11 mouse cellular contexts compared by ENCODE assay signal in the genomic region with DNA sequence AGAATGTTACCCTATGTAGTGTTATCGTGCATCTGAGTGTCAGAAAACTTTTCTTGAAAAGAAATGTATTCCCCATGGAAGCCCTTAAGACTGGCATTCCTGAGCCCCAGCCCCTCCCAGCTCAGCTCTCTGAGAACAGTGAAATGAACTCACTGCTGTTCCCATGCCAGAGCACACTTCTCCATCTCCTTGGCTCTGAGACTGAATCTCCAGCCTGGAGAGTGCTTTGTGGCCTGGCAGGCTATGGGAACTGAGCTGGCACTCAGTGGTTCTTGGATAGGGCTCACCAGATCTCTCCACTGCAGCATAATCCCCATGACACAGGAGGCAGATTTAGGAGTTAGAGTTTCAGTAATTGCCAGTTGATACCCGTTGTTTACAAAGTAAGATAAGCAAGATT. TPM values are rescaled to one million over a fixed set of nuclear protein-coding genes. Genes with fewer than 3 reads are reported as not detected.
DNase-seq lines count a peak whose midpoint lies in the region; ATAC-seq and TF ChIP-seq lines count a peak whose summit lies in the region.
"Had no signal": no experiment of that assay in that cellular context is flagged by ENCODE, and none has a peak within 500 bp of the region (broad histone marks: within the 10 kb centered on the region; RNA-seq: fewer than 3 reads in every experiment).

No protein-coding gene starts in this region.

- no peak for TF ChIP-seq CTCF in stomach, postnatal 0 days (IDR thresholded peaks at IDR 0.05; ENCODE audit: low read depth)

- 52% methylated on average over 2 of the region's 2 CpGs for WGBS in embryonic facial prominence, embryonic 14.5 days
- 65% methylated on average over 2 of the region's 2 CpGs for WGBS in embryonic facial prominence, embryonic 10.5 days
- WGBS in midbrain, embryonic 15.5 days = 72% methylated on average over 2 of the region's 2 CpGs
- 91% methylated on average over 2 of the region's 2 CpGs for WGBS in midbrain, embryonic 11.5 days
- WGBS in stomach, postnatal 0 days = 34% methylated on average over 2 of the region's 2 CpGs

- no peak for TF ChIP-seq EP300 in stomach, postnatal 0 days (optimal IDR thresholded peaks at IDR 0.05)

- H3K27ac ChIP-seq in embryonic facial prominence, embryonic 14.5 days (replicated peaks; ENCODE audit: low read depth, low read length) = 0 out of 2 replicates have a peak overlapping the region, but pooled peaks have one; percentile 2
- no peak overlapping the region for H3K27ac ChIP-seq in embryonic facial prominence, embryonic 10.5 days (replicated peaks)
- H3K27ac ChIP-seq in midbrain, embryonic 15.5 days = no peak overlapping the region
- no peak overlapping the region for H3K27ac ChIP-seq in midbrain, embryonic 11.5 days (ENCODE audit: low read depth, low read length)
- 0 out of 2 replicates have a peak overlapping the region, but pooled peaks have one; percentile 24 for H3K27ac ChIP-seq in stomach, postnatal 0 days (replicated peaks)
- H3K27ac ChIP-seq: midbrain, embryonic 12.5 days had no signal

- H3K27me3 ChIP-seq in embryonic facial prominence, embryonic 14.5 days (replicated peaks; ENCODE audit: control insufficient read depth, insufficient read depth, low read length) = no peaks in the 10 kb centered on the region
- H3K27me3 ChIP-seq in embryonic facial prominence, embryonic 10.5 days (replicated peaks; ENCODE audit: low read depth, poor library complexity, severe bottlenecking) = no peaks in the 10 kb centered on the region
- H3K27me3 ChIP-seq in midbrain, embryonic 15.5 days (replicated peaks) = no peaks in the 10 kb centered on the region
- H3K27me3 ChIP-seq in midbrain, embryonic 11.5 days (ENCODE audit: control insufficient read depth, insufficient read depth, low read length) = no peaks in the 10 kb centered on the region
- H3K27me3 ChIP-seq in stomach, postnatal 0 days (ENCODE audit: control insufficient read depth, insufficient read depth, low read length) = no peaks in the 10 kb centered on the region
- H3K27me3 ChIP-seq: midbrain, embryonic 12.5 days had no signal

- DNase-seq in embryonic facial prominence, embryonic 14.5 days (ENCODE audit: low spot score) = peak; percentile 82
- DNase-seq in embryonic facial prominence, embryonic 10.5 days (ENCODE audit: low spot score) = no peak
- DNase-seq in midbrain, embryonic 11.5 days (ENCODE audit: low spot score, missing footprints) = no peak
- DNase-seq in gastrocnemius, postnatal 10 days = peak; percentile 43
- no peak for DNase-seq in stomach, postnatal 0 days (ENCODE audit: low spot score)
- DNase-seq in ovary, postnatal 14 days (ENCODE audit: low spot score) = no peak
- no peak for DNase-seq in urinary bladder, postnatal 14 days (ENCODE audit: low spot score)
- DNase-seq: B cell, adult 2 months had no signal

- H3K4me3 ChIP-seq in embryonic facial prominence, embryonic 14.5 days (ENCODE audit: low read depth, low read length) = no peak overlapping the region
- H3K4me3 ChIP-seq in embryonic facial prominence, embryonic 10.5 days = no peak overlapping the region
- no peak overlapping the region for H3K4me3 ChIP-seq in midbrain, embryonic 15.5 days
- H3K4me3 ChIP-seq in midbrain, embryonic 11.5 days (ENCODE audit: low read depth, low read length) = no peak overlapping the region
- H3K4me3 ChIP-seq in stomach, postnatal 0 days (ENCODE audit: low read depth, low read length) = no peak overlapping the region
- H3K4me3 ChIP-seq: erythroblast, embryonic 14.5 days; midbrain, embryonic 12.5 days had no signal

- peak; percentile 86 for ATAC-seq in embryonic facial prominence, embryonic 14.5 days (ENCODE audit: low read depth)
- peak; percentile 50; the same call in 1 of the 2 replicates for ATAC-seq in midbrain, embryonic 15.5 days (replicated peaks)
- ATAC-seq in midbrain, embryonic 11.5 days (ENCODE audit: low FRiP score) = no peak
- no peak for ATAC-seq in stomach, postnatal 0 days (ENCODE audit: low FRiP score, low TSS enrichment)

- H3K9ac ChIP-seq in embryonic facial prominence, embryonic 14.5 days (ENCODE audit: low read depth, low read length) = no peak overlapping the region
- H3K9ac ChIP-seq in midbrain, embryonic 15.5 days = no peak overlapping the region
- H3K9ac ChIP-seq in midbrain, embryonic 11.5 days (ENCODE audit: low read length) = no peak overlapping the region
- no peak overlapping the region for H3K9ac ChIP-seq in stomach, postnatal 0 days (ENCODE audit: low read length)
- H3K9ac ChIP-seq: midbrain, embryonic 12.5 days had no signal

- no peaks in the 10 kb centered on the region for H3K36me3 ChIP-seq in embryonic facial prominence, embryonic 14.5 days (ENCODE audit: control insufficient read depth, insufficient read depth, low read length)
- H3K36me3 ChIP-seq in embryonic facial prominence, embryonic 10.5 days (replicated peaks) = no peaks in the 10 kb centered on the region
- no peaks in the 10 kb centered on the region for H3K36me3 ChIP-seq in midbrain, embryonic 15.5 days (replicated peaks)
- H3K36me3 ChIP-seq in midbrain, embryonic 11.5 days (ENCODE audit: control insufficient read depth, insufficient read depth, low read length) = no peaks in the 10 kb centered on the region
- no peaks in the 10 kb centered on the region for H3K36me3 ChIP-seq in stomach, postnatal 0 days (ENCODE audit: control insufficient read depth, insufficient read depth, low read length)
- H3K36me3 ChIP-seq: midbrain, embryonic 12.5 days had no signal

- no peak overlapping the region for H3K4me2 ChIP-seq in embryonic facial prominence, embryonic 14.5 days (ENCODE audit: low read depth, low read length)
- no peak overlapping the region for H3K4me2 ChIP-seq in midbrain, embryonic 15.5 days
- H3K4me2 ChIP-seq in midbrain, embryonic 11.5 days = no peak overlapping the region
- H3K4me2 ChIP-seq in stomach, postnatal 0 days (replicated peaks; ENCODE audit: low read depth) = no peak overlapping the region
- H3K4me2 ChIP-seq: midbrain, embryonic 12.5 days had no signal

- peaks cover 11% of the 10 kb centered on the region for H3K4me1 ChIP-seq in embryonic facial prominence, embryonic 14.5 days (ENCODE audit: control insufficient read depth, insufficient read depth, low read length)
- peaks cover 32% of the 10 kb centered on the region for H3K4me1 ChIP-seq in embryonic facial prominence, embryonic 10.5 days
- peaks cover 4% of the 10 kb centered on the region; the same call in 1 of the 2 replicates for H3K4me1 ChIP-seq in midbrain, embryonic 15.5 days
- H3K4me1 ChIP-seq in midbrain, embryonic 11.5 days (ENCODE audit: control insufficient read depth, insufficient read depth, low read length) = no peaks in the 10 kb centered on the region
- H3K4me1 ChIP-seq in stomach, postnatal 0 days (replicated peaks; ENCODE audit: control insufficient read depth, insufficient read depth) = peaks cover 9% of the 10 kb centered on the region; the same call in 1 of the 2 replicates
- H3K4me1 ChIP-seq: midbrain, embryonic 12.5 days had no signal

- H3K9me3 ChIP-seq in embryonic facial prominence, embryonic 14.5 days (ENCODE audit: control insufficient read depth, low read length) = no peaks in the 10 kb centered on the region
- H3K9me3 ChIP-seq in embryonic facial prominence, embryonic 10.5 days = no peaks in the 10 kb centered on the region
- H3K9me3 ChIP-seq in midbrain, embryonic 15.5 days = no peaks in the 10 kb centered on the region
- no peaks in the 10 kb centered on the region for H3K9me3 ChIP-seq in midbrain, embryonic 11.5 days (ENCODE audit: control insufficient read depth, low read length)
- H3K9me3 ChIP-seq in stomach, postnatal 0 days (ENCODE audit: control insufficient read depth, low read length) = no peaks in the 10 kb centered on the region
- H3K9me3 ChIP-seq: midbrain, embryonic 12.5 days had no signal

RNA-seq across cellular contexts. Expression of a gene that starts 36.8 kb away (rescaled TPM):
- 19.8 and 20.0 TPM in 2 replicates for polyA plus RNA-seq in embryonic facial prominence, embryonic 14.5 days (2014; fragmentation: Nextera tagmentation; extraction: Ambion mirVana)
- 11.6 TPM in 2 replicates for polyA plus RNA-seq in embryonic facial prominence, embryonic 10.5 days (2016; fragmentation: Nextera tagmentation; extraction: Ambion mirVana)
- polyA plus RNA-seq in midbrain, embryonic 15.5 days (2015; fragmentation: Nextera tagmentation; extraction: Ambion mirVana) = 18.1 and 18.6 TPM in 2 replicates
- polyA plus RNA-seq in midbrain, embryonic 11.5 days (2014; fragmentation: Nextera tagmentation; extraction: Ambion mirVana) = 9.0 and 9.7 TPM in 2 replicates
- total RNA-seq in gastrocnemius, postnatal 10 days (2021) = 10 to 100 TPM; 21.2 to 26.8 TPM
- 14.5 and 16.0 TPM in 2 replicates for polyA plus RNA-seq in stomach, postnatal 0 days (2015; fragmentation: Nextera tagmentation; extraction: Ambion mirVana)

Comparison
In these comparisons a context has a peak if more than half of its experiments do, and no peak if none do; other contexts are left out.
1. ATAC-seq: peak in embryonic facial prominence, embryonic 14.5 days (single experiment) and midbrain, embryonic 15.5 days (single experiment); none in midbrain, embryonic 11.5 days (single experiment) and stomach, postnatal 0 days (single experiment).
2. DNase-seq: peak in embryonic facial prominence, embryonic 14.5 days (single experiment) and gastrocnemius, postnatal 10 days (single experiment); none in embryonic facial prominence, embryonic 10.5 days (single experiment), midbrain, embryonic 11.5 days (single experiment), stomach, postnatal 0 days (single experiment), ovary, postnatal 14 days (single experiment) and urinary bladder, postnatal 14 days (single experiment).
3. H3K27ac ChIP-seq: peak in embryonic facial prominence, embryonic 14.5 days (single experiment) and stomach, postnatal 0 days (single experiment); none in embryonic facial prominence, embryonic 10.5 days (single experiment), midbrain, embryonic 15.5 days (single experiment) and midbrain, embryonic 11.5 days (single experiment).